ENCODE assay signal across 16 mouse cellular contexts in genomic region chr14:29277701-29278100, GRCm38 (mm10).
"Had no signal": no experiment of that assay in that cellular context is flagged by ENCODE, and none has a peak within 500 bp of the region (broad histone marks: within the 10 kb centered on the region; RNA-seq: fewer than 3 reads in every experiment).

No protein-coding gene starts in this region.

- DNase-seq: kidney, adult 2 months; kidney, postnatal 25 days; left cerebral cortex, postnatal 4 days; lung, embryonic 14.5 days; lung, postnatal 10 days; lung, postnatal 4 days; midbrain, embryonic 14.5 days; right cerebral cortex, adult 18-20 months; right cerebral cortex, postnatal 4 days; thymus, postnatal 36 days had no signal

- H3K27me3 ChIP-seq: kidney, embryonic 15.5 days; limb, embryonic 15.5 days; liver, embryonic 12.5 days; neural tube, embryonic 15.5 days had no signal

- ATAC-seq: liver, embryonic 12.5 days had no signal

- H3K9me3 ChIP-seq: kidney, embryonic 15.5 days; limb, embryonic 15.5 days; liver, embryonic 12.5 days; midbrain, embryonic 10.5 days; neural tube, embryonic 15.5 days had no signal

- H3K4me2 ChIP-seq: kidney, embryonic 15.5 days; limb, embryonic 15.5 days; liver, embryonic 12.5 days; lung, embryonic 14.5 days; neural tube, embryonic 15.5 days had no signal

- H3K27ac ChIP-seq: kidney, embryonic 15.5 days; limb, embryonic 15.5 days; liver, embryonic 12.5 days; midbrain, embryonic 10.5 days; neural tube, embryonic 15.5 days had no signal

- H3K9ac ChIP-seq: kidney, embryonic 15.5 days; limb, embryonic 15.5 days; liver, embryonic 12.5 days; lung, embryonic 14.5 days; neural tube, embryonic 15.5 days had no signal

- H3K4me1 ChIP-seq: kidney, embryonic 15.5 days; limb, embryonic 15.5 days; liver, embryonic 12.5 days; midbrain, embryonic 10.5 days; neural tube, embryonic 15.5 days had no signal

- H3K36me3 ChIP-seq: kidney, embryonic 15.5 days; limb, embryonic 15.5 days; liver, embryonic 12.5 days; midbrain, embryonic 10.5 days; neural tube, embryonic 15.5 days had no signal

- H3K4me3 ChIP-seq: kidney, embryonic 15.5 days; limb, embryonic 15.5 days; liver, embryonic 12.5 days; midbrain, embryonic 10.5 days; myocyte; neural tube, embryonic 15.5 days had no signal
